Mouse (Mus musculus) liver, adult (tissue): ENCODE results near the gene Cisd1.
A peak's percentile ranks its signal among the peaks of the same experiment; 100 is the strongest.

Experiments used
- GATA4 ChIP-seq: IDR thresholded peaks from 2 replicates; pipeline ENCODE4 v1.6.1; 2014; ENCODE audit warnings: mild to moderate bottlenecking, low read length; ENCODE audit not compliant: insufficient replicate concordance

Gene Cisd1

GRCm38 (mm10) chr10:71361836-71362562, 17.2 kb upstream of the Cisd1 start:
- TF ChIP-seq GATA4 = no peak

- no peak for TF ChIP-seq GATA4
These were observed 16.3 kb upstream of the Cisd1 start for GRCm38 (mm10) chr10:71361044-71361443.

- TF ChIP-seq GATA4 = no peak
These were observed 10.2 kb upstream of the Cisd1 start for GRCm38 (mm10) chr10:71354947-71355346.

- TF ChIP-seq GATA4 = no peak
These were observed 9.1 kb upstream of the Cisd1 start for GRCm38 (mm10) chr10:71353850-71354249.

GRCm38 (mm10) chr10:71351301-71351700, 6.5 kb upstream of the Cisd1 start:
- TF ChIP-seq GATA4 = no peak

GRCm38 (mm10) chr10:71349290-71349689, 4.5 kb upstream of the Cisd1 start:
- no peak for TF ChIP-seq GATA4

GRCm38 (mm10) chr10:71348637-71349280, 4.0 kb upstream of the Cisd1 start:
- TF ChIP-seq GATA4 = no peak

- no peak for TF ChIP-seq GATA4
These were observed 3.3 kb upstream of the Cisd1 start for GRCm38 (mm10) chr10:71347964-71348636.

GRCm38 (mm10) chr10:71347509-71347949, 2.8 kb upstream of the Cisd1 start, which contains the start of gene Ipmk:
Ipmk (plus strand) TSS chr10:71347763.
- peak; percentile 58; the same call in 1 of the 2 replicates for TF ChIP-seq GATA4

GRCm38 (mm10) chr10:71346722-71347508, 2.2 kb upstream of the Cisd1 start:
- TF ChIP-seq GATA4 = no peak

- TF ChIP-seq GATA4 = no peak
These were observed 1.4 kb upstream of the Cisd1 start for GRCm38 (mm10) chr10:71346106-71346505.

- TF ChIP-seq GATA4 = no peak
These were observed 1.0 kb downstream of the Cisd1 start for GRCm38 (mm10) chr10:71343567-71344265.

GRCm38 (mm10) chr10:71343130-71343529, 1.6 kb downstream of the Cisd1 start:
- TF ChIP-seq GATA4 = 0 out of 2 replicates have a peak, but pooled peaks have one; percentile 12

- TF ChIP-seq GATA4 = no peak
These were observed 2.5 kb downstream of the Cisd1 start for GRCm38 (mm10) chr10:71342030-71342805.

- TF ChIP-seq GATA4 = no peak
These were observed 3.5 kb downstream of the Cisd1 start for GRCm38 (mm10) chr10:71341290-71341689.
